Comparison of ENCODE assay signal across 12 mouse cellular contexts in the genomic region with DNA sequence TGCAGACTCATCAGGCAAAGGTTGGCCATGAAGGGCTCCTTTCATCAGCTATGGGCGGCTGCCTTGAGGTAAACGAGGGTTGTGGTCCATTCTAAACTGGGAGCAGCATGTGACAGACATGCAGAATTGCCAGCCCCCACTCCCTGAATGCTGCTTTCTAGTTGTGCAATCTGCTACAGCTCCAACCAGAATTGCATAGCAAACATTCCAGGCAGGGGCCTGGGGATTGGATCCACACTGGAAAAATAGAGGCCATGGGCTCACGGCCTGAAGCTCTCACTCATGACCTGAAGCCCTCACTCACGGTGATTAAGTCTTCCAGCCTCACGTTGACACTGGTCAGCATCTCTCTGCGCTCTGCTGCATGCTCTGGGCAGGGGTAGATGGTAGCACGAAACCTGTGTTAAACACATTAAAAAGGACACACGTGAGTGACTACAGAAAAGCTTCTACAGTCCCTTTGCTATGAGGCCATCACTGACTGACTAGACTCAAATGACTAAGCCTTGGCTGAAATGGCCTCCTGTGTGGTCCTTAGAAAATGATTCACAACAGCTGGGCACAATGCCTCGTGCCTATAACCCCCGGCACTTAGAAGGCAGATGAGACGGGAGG. TPM values are rescaled to one million over a fixed set of nuclear protein-coding genes. Genes with fewer than 3 reads are reported as not detected.
DNase-seq lines count a peak whose midpoint lies in the region; ATAC-seq and TF ChIP-seq lines count a peak whose summit lies in the region.
"Had no signal": no experiment of that assay in that cellular context is flagged by ENCODE, and none has a peak within 500 bp of the region (broad histone marks: within the 10 kb centered on the region; RNA-seq: fewer than 3 reads in every experiment).

No protein-coding gene starts in this region.

- no peak for TF ChIP-seq CTCF in kidney, postnatal 0 days (IDR thresholded peaks at IDR 0.05; ENCODE audit: low read depth)

- H3K27me3 ChIP-seq in kidney, postnatal 0 days (ENCODE audit: insufficient read depth, low read length), result no peaks in the 10 kb centered on the region
- H3K27me3 ChIP-seq: neural tube, embryonic 12.5 days had no signal

- 0 out of 2 replicates have a peak, but pooled peaks cover 7% of the 10 kb centered on the region for H3K4me1 ChIP-seq in kidney, postnatal 0 days (replicated peaks; ENCODE audit: insufficient read depth, low read length)
- H3K4me1 ChIP-seq: neural tube, embryonic 12.5 days had no signal

- H3K27ac ChIP-seq in kidney, postnatal 0 days, result peak overlapping the region; percentile 71
- H3K27ac ChIP-seq: neural tube, embryonic 12.5 days had no signal

- peak; percentile 91 for ATAC-seq in kidney, postnatal 0 days (replicated peaks; ENCODE audit: low FRiP score, low read depth)
- ATAC-seq: forebrain, embryonic 14.5 days had no signal

- WGBS in kidney, postnatal 0 days, result 26% methylated on average over 11 of the region's 11 CpGs

- H3K9ac ChIP-seq in kidney, postnatal 0 days (ENCODE audit: low read depth, low read length), result no peak overlapping the region
- H3K9ac ChIP-seq: neural tube, embryonic 12.5 days had no signal

- peak; percentile 95 for DNase-seq in heart, adult 11 months
- DNase-seq in heart, adult 8-10 months (ENCODE audit: low spot score), result no peak
- DNase-seq in heart, adult 9 months (ENCODE audit: low spot score in 2 of 2), result peak; percentile 19 to 32
- peak; percentile 80 for DNase-seq in kidney, postnatal 0 days (ENCODE audit: low spot score)
- DNase-seq in mesoderm, embryonic 11.5 days (ENCODE audit: low read depth, low spot score), result peak; percentile 39
- no peak for DNase-seq in natural killer cell, adult 2 months (ENCODE audit: low spot score in 2 of 2)
- DNase-seq in retina, postnatal 1 day, result no peak
- no peak for DNase-seq in adrenal gland, adult (ENCODE audit: inconsistent age in 2 of 2, low spot score in 1 of 2)
- DNase-seq: thymus, postnatal 14 days had no signal

- H3K4me3 ChIP-seq in kidney, postnatal 0 days (replicated peaks; ENCODE audit: low read depth, low read length), result no peak overlapping the region
- H3K4me3 ChIP-seq: neural tube, embryonic 12.5 days had no signal

- H3K36me3 ChIP-seq in kidney, postnatal 0 days (ENCODE audit: insufficient read depth, low read length), result no peaks in the 10 kb centered on the region
- H3K36me3 ChIP-seq: neural tube, embryonic 12.5 days had no signal

- H3K9me3 ChIP-seq in kidney, postnatal 0 days (replicated peaks; ENCODE audit: low read length), result no peaks in the 10 kb centered on the region
- H3K9me3 ChIP-seq: neural tube, embryonic 12.5 days had no signal

- no peak overlapping the region for H3K4me2 ChIP-seq in kidney, postnatal 0 days (ENCODE audit: low read length)
- H3K4me2 ChIP-seq: neural tube, embryonic 12.5 days had no signal

RNA-seq across cellular contexts. Expression of a gene that starts 27.2 kb away (rescaled TPM):
- not detected for total RNA-seq in heart, adult 8-10 months (2022)
- polyA plus RNA-seq in kidney, postnatal 0 days (2015; fragmentation: Nextera tagmentation; extraction: Ambion mirVana), result 198 and 199 TPM in 2 replicates
- total RNA-seq: layer of hippocampus, postnatal 36 days had no signal
- polyA plus RNA-seq: forebrain, embryonic 14.5 days; neural tube, embryonic 12.5 days had no signal

RNA-seq across cellular contexts. Expression of a gene that starts 35.0 kb away (rescaled TPM):
- total RNA-seq in heart, adult 8-10 months (2022), result 1 to 10 TPM in 1 of 4 experiments, under 1 TPM in 3; 0.13 to 1.0 (median 0.62) TPM
- 16.8 and 18.0 TPM in 2 replicates for polyA plus RNA-seq in kidney, postnatal 0 days (2015; fragmentation: Nextera tagmentation; extraction: Ambion mirVana)

RNA-seq across cellular contexts. Expression of a gene that starts 42.6 kb away (rescaled TPM):
- total RNA-seq in heart, adult 8-10 months (2022), result 1 to 10 TPM; 2.0 to 3.9 (median 2.2) TPM
- polyA plus RNA-seq in kidney, postnatal 0 days (2015; fragmentation: Nextera tagmentation; extraction: Ambion mirVana), result 37.9 and 45.2 TPM in 2 replicates
- polyA plus RNA-seq: forebrain, embryonic 14.5 days had no signal

Comparison
In these comparisons a context has a peak if more than half of its experiments do, and no peak if none do; other contexts are left out.
1. DNase-seq: peak in heart, adult 11 months (single experiment), heart, adult 9 months (2 of 2), kidney, postnatal 0 days (single experiment) and mesoderm, embryonic 11.5 days (single experiment); none in heart, adult 8-10 months (single experiment), natural killer cell, adult 2 months (0 of 2), retina, postnatal 1 day (single experiment) and adrenal gland, adult (0 of 2).